Mouse (Mus musculus): ENCODE measurements around the gene Tmem135. TPM values are rescaled to one million over a fixed set of nuclear protein-coding genes. Genes with fewer than 3 reads are reported as not detected.
"Not testable (repeated sequence)": the region's sequence is repeated elsewhere in the genome, so short reads cannot be mapped to it uniquely, and the experiment has no call there.

The Tmem135 gene
- total RNA-seq, 2 experiments from 2014 or later, result 54.0 to 60.8 TPM

GRCm38 (mm10) chr7:89337711-89338349 is 66.2 kb downstream of the Tmem135 start:
- intact Hi-C loops (cut with DNase I), result loop anchor here (1.0 kb wide), 1 partner anchor 65 kb away; no protein-coding TSS in a partner anchor
- no peak for DNase-seq

DNA sequence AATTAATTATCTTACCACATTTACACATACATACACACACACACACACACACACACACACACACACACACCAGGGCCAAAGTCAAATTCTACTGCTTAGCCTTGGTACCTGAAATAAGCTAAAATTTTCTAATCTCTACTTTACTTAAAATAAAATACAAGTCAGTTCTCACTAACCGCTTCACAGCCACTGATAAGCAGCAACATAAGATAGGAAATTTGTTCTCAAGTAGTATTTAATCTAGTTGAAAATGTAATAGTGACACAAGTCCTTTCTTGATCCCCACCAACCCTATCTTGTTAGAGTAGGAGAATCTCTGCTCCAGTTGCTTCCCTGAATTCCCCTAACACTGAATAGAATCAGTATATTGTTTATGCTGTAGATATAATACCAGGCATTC is 67.6 kb downstream of the Tmem135 start:
- DNase-seq, result no peak
- intact Hi-C loops (cut with DNase I), result no loop called here

DNA sequence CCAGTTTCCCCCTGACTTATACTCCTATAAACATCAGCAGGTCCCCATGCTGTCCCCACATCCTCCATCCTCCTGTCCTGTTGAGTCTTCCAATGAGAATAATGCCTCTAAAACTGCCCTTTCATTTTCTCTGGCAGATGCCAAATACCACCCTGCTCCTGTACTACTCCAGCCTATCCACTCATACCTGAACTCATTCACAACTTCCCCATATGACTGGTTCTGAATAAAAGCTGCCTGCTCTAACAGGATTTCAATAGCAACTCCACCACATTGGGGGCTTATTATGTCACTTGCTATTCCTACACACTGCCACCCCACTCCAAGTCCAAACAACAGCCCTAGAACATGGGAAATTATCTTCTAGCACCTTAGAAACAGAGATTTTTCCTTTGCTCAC is 68.7 kb downstream of the Tmem135 start:
- intact Hi-C loops (cut with DNase I), result no loop called here
- DNase-seq, result no peak

DNA sequence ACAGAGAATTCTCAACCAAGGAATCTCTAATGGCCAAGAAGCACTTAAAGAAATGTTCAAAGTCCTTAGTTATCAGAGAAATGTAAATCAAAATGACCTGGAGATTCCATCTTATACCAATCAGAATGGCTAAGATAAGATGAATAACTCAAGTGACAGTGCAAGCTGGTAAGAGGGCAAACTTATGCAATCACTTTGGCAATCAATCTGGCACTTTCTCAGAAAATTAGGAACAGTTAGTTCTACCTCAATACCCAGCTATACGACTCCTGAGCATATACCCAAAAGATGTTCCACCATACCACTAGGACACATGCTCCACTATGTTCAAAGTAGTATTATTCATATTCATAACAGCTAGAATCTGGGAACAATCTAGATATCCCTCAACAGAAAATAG is 74.1 kb downstream of the Tmem135 start:
- intact Hi-C loops (cut with DNase I), result no loop called here
- DNase-seq, result no peak

- DNase-seq, result no peak
- intact Hi-C loops (cut with DNase I), result no loop called here
Observed at GRCm38 (mm10) chr7:89327731-89328130, 76.3 kb downstream of the Tmem135 start.

DNA sequence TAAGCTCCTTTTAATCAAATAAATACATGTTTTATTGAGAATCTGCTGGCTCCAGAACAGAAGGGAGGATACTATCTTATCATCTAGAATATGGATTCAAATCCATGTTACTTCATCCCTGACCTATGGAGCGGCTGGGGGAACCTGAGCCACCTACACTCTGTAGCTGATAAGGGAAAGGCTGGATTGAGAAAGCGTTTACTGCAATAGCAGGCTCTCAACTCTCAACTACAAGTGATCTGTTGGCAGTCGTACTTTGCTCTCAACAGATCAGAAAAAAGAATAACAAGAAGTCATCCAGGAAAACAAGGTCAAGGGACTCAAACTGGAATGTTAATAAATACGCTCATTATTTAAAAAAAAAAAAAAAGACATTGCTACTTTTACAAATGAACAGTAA is 77.3 kb downstream of the Tmem135 start:
- intact Hi-C loops (cut with DNase I), result no loop called here
- DNase-seq, result no peak

DNA sequence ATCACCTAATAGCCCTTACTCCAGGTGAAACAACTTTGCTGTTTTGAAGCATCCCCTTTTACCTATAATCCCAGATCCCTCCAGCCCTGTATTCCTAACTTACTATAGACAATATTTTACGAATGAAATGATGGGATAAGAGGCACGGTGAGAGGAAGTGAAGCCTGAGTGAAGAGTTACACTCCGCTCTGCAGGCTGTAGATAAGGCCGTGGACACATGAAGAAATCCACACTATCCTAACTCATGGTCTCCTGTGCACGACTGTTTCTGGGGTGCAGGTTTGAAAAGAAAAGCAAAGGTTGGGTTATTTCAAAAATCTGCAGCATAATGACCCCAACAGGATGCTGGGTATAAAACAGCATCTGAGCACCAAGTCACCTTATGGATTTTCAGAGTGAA is 77.8 kb downstream of the Tmem135 start:
- no peak for DNase-seq
- intact Hi-C loops (cut with DNase I), result no loop called here

DNA sequence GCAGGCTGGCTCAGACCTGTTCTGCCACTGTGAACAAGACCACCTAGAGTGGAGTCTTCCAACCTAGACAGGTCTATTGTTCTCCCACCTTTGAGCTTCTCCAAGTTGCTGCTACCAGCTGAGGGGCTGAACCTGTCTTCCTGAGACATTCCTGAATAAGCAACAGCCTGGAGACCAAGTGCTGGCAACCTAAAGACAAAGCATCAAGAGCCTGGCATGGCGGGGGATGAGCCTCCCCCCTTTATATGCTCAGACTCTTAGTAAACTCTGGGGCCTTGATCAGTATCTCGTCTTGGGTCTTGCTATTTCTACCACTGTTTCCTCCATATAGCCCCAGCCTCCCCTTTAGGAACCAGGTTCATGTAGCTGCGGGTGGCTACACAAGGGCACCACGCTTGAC is 81.3 kb downstream of the Tmem135 start:
- DNase-seq; intact Hi-C loops (cut with DNase I): not testable (repeated sequence)

DNA sequence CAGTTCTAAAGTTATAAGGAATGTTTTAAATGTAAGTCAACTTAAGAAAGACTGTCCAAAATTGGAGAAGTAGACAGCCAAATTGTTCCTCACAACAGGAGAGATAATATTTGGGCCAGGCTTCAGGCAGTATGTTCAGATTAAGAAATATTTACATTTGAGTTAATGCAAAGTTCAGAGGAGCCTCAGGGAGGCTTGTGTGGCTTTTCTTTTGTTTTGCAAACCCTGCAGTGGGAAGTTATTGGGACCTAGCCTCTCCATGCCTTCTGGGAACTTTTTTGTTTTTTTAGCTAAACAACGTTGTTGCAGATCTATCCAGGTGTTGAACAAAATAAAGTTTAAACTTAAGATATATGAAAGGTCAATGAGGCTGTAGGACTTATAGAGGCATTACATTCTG is 84.7 kb downstream of the Tmem135 start:
- DNase-seq, result no peak
- intact Hi-C loops (cut with DNase I), result no loop called here

DNA sequence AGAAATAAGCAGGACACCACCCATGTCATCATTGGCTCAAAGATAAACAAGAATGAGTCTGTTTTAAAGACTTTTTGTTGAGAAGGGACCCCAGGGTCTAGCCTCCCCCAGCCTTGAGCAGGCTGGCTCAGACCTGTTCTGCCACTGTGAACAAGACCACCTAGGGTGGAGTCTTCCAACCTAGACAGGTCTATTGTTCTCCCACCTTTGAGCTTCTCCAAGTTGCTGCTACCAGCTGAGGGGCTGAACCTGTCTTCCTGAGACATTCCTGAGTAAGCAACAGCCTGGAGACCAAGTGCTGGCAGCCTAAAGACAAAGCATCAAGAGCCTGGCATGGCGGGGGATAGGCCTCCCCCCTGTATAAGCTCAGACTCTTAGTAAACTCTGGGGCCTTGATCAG is 86.9 kb downstream of the Tmem135 start:
- DNase-seq; intact Hi-C loops (cut with DNase I): not testable (repeated sequence)

- DNase-seq, result no peak
Observed at GRCm38 (mm10) chr7:89316112-89316511, 87.9 kb downstream of the Tmem135 start.

DNA sequence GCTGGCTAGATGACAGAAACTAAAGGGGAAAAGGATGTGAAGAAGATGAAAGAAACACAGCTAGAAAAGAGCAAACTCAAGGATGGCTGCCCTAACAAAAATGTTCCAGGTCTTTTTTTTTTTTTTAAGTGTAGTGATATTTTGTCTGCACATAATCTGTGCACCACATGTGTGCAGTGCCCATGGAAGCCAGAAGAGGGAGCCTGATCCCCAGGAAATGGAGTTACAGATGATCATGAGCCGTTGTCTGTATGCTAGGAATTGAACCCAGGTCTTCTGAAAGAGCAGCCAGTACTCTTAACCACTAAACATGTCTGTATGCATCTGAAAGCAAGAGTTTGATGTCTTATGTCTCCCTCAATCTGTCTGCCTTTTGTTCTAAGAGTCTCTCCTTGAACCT is 92.5 kb downstream of the Tmem135 start:
- DNase-seq, result no peak
- intact Hi-C loops (cut with DNase I), result no loop called here

More at GRCm38 (mm10) chr7:89316112-89316511, 87.9 kb downstream of the Tmem135 start:
- intact Hi-C loops (cut with DNase I), result no loop called here

GRCm38 (mm10) chr7:89308926-89309325 is 95.1 kb downstream of the Tmem135 start:
- intact Hi-C loops (cut with DNase I), result no loop called here
- peak; percentile 20 to 32 for DNase-seq

DNA sequence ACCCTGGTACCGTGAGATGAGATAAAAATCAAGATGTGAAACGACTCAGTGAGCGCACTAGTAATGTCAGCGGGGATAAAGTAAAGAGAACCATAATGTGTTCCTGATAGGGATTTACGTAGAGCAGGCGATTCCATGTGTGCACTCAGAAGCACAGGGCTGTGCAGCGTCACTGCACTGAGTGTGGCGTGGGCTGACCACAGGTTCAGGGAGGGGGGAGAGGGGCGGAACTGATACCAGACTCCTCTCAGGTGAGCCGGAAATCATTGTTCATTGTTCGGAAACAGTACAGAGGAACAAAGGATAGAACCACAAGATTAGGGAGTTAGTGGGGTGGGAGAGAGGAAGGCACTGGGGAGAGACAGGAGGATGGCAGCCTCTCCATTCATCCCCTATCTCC is 95.8 kb downstream of the Tmem135 start:
- intact Hi-C loops (cut with DNase I), result no loop called here

DNA sequence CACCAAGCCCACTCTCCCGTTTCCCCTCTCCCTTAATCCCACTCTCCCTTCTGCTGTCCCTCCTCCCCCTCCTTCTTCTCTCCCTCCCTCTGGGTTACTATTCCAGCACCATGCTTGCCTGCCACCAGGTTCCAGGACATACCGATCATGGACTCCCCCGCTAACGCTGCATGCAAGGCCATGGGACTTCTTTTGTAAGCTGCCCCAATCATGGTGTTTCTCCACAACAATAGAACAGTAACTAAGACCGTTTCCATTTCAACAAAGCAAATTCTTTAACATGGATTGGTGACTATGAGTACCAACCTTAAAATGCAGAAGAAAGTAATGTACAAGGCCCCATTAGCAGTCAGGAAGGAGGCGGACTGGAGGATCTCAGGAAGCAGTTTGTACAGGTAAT is 97.2 kb downstream of the Tmem135 start:
- intact Hi-C loops (cut with DNase I), result no loop called here
- DNase-seq, result no peak

More for the DNA sequence above, 95.8 kb downstream of the Tmem135 start:
- no peak for DNase-seq

GRCm38 (mm10) chr7:89304958-89305357 is 99.1 kb downstream of the Tmem135 start:
- intact Hi-C loops (cut with DNase I), result no loop called here
- DNase-seq, result no peak

GRCm38 (mm10) chr7:89303765-89304164 is 100.3 kb downstream of the Tmem135 start:
- DNase-seq, result no peak
- intact Hi-C loops (cut with DNase I), result no loop called here

DNA sequence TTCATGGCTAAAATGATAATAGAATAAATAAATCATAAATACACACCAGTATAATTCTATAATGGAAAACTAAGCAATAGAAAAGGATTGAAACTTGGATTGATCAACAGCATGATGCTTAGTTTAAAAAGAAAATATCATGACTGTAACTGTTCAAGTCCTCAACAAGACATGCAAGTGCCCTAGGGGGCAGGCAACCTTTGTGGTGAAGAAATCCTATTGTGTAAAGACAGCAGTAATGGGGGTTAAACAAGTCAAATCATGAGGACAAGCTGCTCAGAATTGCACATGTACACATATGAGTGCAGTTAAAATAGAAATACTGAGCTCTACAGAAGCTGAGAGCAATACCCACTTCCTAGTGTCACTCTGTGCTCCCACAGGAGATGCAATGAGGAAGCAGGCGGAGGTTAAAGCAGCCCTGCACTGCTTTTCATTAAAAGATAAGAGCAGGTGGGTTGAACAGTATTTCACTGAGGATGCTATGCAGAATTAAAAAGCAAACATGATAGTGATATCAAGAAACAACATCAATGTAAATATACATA is 105.0 kb downstream of the Tmem135 start:
- DNase-seq, result no peak
- intact Hi-C loops (cut with DNase I), result loop anchor here (1.0 kb wide), 1 partner anchor 13 kb away; no protein-coding TSS in a partner anchor

DNA sequence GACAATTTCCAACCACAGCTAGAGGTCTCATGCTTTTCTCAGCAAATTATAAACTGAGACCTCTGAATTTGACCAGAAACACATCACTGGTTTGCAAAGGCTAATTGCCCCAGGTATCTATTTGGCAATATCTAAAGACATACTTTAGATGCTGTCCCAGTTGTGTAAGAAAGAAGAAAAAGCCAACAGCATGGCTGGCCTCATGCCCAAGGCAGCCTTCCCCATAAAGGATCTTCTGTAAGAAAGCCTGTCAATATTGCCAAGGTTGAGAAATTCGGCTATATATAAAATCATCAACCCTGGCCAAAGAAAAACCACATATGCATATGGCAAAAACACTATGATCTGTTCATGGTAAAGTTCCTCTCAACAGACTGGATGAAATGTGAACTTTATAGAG is 107.1 kb downstream of the Tmem135 start:
- DNase-seq, result no peak
- intact Hi-C loops (cut with DNase I), result no loop called here

DNA sequence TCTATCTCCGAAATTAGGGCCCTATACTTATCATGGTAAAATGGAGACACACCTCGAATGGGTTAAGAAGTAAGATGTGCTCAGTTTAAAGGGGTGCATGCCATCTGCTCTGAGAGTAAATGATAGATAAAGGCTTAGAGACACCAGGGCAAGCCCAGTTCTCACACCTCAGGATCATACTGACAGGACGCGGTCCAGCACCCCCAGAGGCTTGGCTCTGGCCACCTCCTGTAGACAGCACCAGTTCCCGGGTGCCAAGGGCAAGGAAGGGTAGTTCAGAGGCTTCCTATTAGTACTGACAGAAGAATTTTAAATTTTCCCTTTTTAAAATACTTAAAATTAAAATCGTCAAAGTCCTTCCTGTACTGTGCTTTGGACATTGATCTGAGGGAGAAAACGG is 121.4 kb downstream of the Tmem135 start:
- no peak for DNase-seq
- intact Hi-C loops (cut with DNase I), result no loop called here

GRCm38 (mm10) chr7:89270438-89270837 is 133.6 kb downstream of the Tmem135 start:
- DNase-seq; intact Hi-C loops (cut with DNase I): not testable (repeated sequence)

DNA sequence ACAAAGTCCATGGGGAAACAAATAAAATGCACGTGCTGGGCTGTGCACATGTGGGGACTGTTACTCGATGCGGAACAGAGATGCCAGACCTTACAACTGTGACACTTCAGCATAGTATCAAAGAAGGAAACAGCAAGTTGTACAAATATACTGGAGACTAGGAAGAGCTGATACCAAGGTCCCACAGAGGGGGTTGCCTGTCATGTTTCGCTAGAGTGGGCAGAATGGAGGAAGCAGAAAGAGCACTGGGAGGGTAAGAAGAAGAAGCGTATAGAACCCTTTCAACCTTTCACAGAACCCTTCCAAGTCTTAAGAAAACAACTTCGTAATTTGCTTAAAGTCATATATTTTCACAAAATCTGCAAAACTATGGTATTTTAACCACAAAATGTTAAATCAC is 134.2 kb downstream of the Tmem135 start:
- intact Hi-C loops (cut with DNase I), result loop anchor here (5.0 kb wide), 1 partner anchor 132 kb away; the partner anchor contains the start of genes Fzd4 and Tmem135
- DNase-seq, result no peak
